Mouse (Mus musculus) central nervous system, embryonic 14 days (tissue): Measurements from ENCODE around the gene Exoc7. TPM values are rescaled to one million over a fixed set of nuclear protein-coding genes. Genes with fewer than 3 reads are reported as not detected.

Experiments used
- polyA plus RNA-seq: library from polyadenylated mRNA; depleted of rRNA; stranded (reverse); fragments of >200 nt; gene quantifications from 2 replicates; pipeline ENCODE4 v1.2.3, GENCODE M21; 2012; rRNA removed

Gene Exoc7
- polyA plus RNA-seq = 88.3 and 89.3 TPM in 2 replicates

GRCm38 (mm10) chr11:116307019-116307725, at the start of gene Exoc7:
Gene Exoc7 (minus strand): TSS chr11:116307233.

GRCm38 (mm10) chr11:116335244-116336036, 28.4 kb upstream of the Exoc7 start, which contains the start of gene Foxj1:
Gene Foxj1 (minus strand): TSS chr11:116335399.

DNA sequence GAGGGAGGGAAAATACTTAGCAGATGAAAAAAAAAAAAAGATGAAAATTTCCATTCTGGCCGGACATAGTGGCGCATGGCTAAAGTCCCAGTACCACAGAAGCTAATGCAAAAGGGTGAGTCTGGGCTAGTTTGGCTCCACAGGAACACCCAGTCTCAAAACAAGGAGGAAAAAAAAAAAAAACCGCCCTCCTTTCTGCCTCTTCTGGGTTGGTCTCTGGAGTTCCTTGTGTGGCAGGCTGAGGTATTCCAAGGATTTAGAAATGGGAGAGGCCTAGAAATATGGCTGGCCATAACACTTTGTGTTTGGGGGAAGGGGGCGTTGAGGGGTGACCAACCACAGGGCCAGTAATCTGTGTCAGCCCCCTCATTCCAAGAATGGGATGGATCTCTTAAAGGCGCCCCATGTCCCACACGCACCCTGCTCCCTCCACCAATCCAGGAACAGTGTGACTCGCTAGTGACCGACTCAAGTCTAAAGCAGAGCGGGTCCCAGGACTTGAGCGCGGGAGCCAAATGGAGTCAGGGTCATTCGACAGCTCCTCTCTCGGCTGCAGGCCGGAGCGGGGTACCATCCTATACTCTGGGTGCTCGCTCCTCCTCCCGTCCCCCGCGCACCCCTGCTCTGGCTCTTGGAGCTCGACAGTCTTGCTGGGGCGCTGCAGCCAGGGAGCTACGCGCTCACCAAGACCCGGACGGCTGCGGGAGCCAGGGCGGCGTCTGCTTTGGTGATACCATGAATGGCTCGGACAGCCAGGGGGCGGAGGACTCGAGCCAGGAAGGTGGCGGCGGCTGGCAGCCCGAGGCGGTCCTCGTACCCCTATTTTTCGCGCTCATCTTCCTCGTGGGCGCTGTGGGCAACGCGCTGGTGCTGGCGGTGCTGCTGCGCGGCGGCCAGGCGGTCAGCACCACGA, 26.0 kb downstream of the Exoc7 start, which contains the start of gene Galr2:
TSS of gene Galr2 (plus strand) at position 189 of the 913 bp plus-strand sequence.

GRCm38 (mm10) chr11:116274045-116274666, 32.9 kb downstream of the Exoc7 start, which contains the start of gene Srp68:
Gene Srp68 (minus strand): TSS chr11:116274217.

Other genes with a start within 250 kb of the Exoc7 start
- 1.0 and 1.2 TPM in 2 replicates for gene Unc13d, start 229.3 kb downstream of the Exoc7 start, polyA plus RNA-seq
- gene Wbp2, start 220.2 kb downstream of the Exoc7 start, polyA plus RNA-seq = 124 and 132 TPM in 2 replicates
- 4.3 and 7.9 TPM in 2 replicates for gene Trim47, start 180.0 kb downstream of the Exoc7 start, polyA plus RNA-seq
- 2.4 and 2.7 TPM in 2 replicates for gene Trim65, start 176.1 kb downstream of the Exoc7 start, polyA plus RNA-seq
- gene Mrpl38, start 168.4 kb downstream of the Exoc7 start, polyA plus RNA-seq = 49.6 and 52.6 TPM in 2 replicates
- 133 and 144 TPM in 2 replicates for gene Fbf1, start 139.1 kb downstream of the Exoc7 start, polyA plus RNA-seq
- gene Ten1, start 108.4 kb downstream of the Exoc7 start, polyA plus RNA-seq = 52.9 and 56.6 TPM in 2 replicates
- gene Acox1, start 108.2 kb downstream of the Exoc7 start, polyA plus RNA-seq = 61.4 and 65.4 TPM in 2 replicates
- 0.39 and 1.1 TPM in 2 replicates for gene Evpl, start 69.2 kb downstream of the Exoc7 start, polyA plus RNA-seq
- 80.7 and 81.7 TPM in 2 replicates for gene Srp68, start 33.0 kb downstream of the Exoc7 start, polyA plus RNA-seq
- 0.12 and 0.24 TPM in 2 replicates for gene Galr2, start 26.3 kb downstream of the Exoc7 start, polyA plus RNA-seq
- 17.2 and 18.3 TPM in 2 replicates for gene Foxj1, start 28.2 kb upstream of the Exoc7 start, polyA plus RNA-seq
- gene Rnf157, start 105.8 kb upstream of the Exoc7 start, polyA plus RNA-seq = 65.3 and 65.5 TPM in 2 replicates
- gene Ubald2, start 126.9 kb upstream of the Exoc7 start, polyA plus RNA-seq = 167 and 198 TPM in 2 replicates
- gene Qrich2, start 159.0 kb upstream of the Exoc7 start, polyA plus RNA-seq = 0.09 and 0.10 TPM in 2 replicates
- gene Prpsap1, start 187.0 kb upstream of the Exoc7 start, polyA plus RNA-seq = 115 and 129 TPM in 2 replicates
- 2.5 and 5.0 TPM in 2 replicates for gene Sphk1, start 223.7 kb upstream of the Exoc7 start, polyA plus RNA-seq